Mouse (Mus musculus): Measurements from ENCODE around the gene Zfp51. TPM values are rescaled to one million over a fixed set of nuclear protein-coding genes. Genes with fewer than 3 reads are reported as not detected.
"Not testable (repeated sequence)": the region's sequence is repeated elsewhere in the genome, so short reads cannot be mapped to it uniquely, and the experiment has no call there.

Gene Zfp51
- total RNA-seq (2021), result 1 to 10 TPM; 5.4 to 7.0 TPM
- long read RNA-seq, experiment 1, transcript Zfp51-201 (5 exons, 2,574 nt), result major isoform, 10 of 14 reads
- long read RNA-seq, experiment 1, partial matches to known transcripts, result 0 of 14 reads
- long read RNA-seq, experiment 1, other reads (novel, unspliced or antisense), result 4 of 14 reads
- long read RNA-seq, experiment 2, transcript Zfp51-201 (5 exons, 2,574 nt), result major isoform, 8 of 8 reads
- long read RNA-seq, experiment 2, partial matches to known transcripts, result 0 of 8 reads
- long read RNA-seq, experiment 2, other reads (novel, unspliced or antisense), result 0 of 8 reads

DNA sequence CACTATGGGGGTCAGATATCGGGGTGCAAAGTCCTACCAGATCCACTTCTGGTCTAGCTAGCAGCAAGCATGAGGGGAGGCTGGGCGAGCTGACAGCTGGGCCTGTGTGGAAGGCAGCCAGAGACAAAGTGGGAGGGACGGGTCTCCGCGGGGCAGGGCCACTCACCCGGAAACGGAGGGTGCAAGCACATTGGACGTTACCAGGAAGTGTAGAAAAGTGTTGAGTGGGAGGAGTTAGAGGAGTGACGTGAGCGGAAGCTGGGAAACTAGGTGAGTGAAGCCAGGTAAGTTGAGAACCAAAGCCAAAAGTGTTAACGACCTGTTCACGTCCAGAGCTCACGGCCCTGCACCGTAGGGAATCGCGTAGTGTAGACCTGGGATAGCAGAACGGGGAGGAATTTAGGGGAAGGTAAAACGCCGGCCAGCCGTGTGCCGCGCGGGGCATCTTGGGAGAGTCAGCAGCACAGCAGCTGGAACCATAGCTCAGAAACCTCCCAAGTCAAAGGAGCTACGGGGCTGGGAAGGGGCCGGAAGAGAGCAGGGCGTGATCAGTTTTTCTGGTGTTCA lies at the start of gene Zfp51:
Gene Zfp51, plus strand, starts transcription at position 237 of the 567 bp plus-strand sequence.
- DNase-seq, result peak; percentile 89 to 93
- intact Hi-C loops (cut with DNase I), result no loop called here

DNA sequence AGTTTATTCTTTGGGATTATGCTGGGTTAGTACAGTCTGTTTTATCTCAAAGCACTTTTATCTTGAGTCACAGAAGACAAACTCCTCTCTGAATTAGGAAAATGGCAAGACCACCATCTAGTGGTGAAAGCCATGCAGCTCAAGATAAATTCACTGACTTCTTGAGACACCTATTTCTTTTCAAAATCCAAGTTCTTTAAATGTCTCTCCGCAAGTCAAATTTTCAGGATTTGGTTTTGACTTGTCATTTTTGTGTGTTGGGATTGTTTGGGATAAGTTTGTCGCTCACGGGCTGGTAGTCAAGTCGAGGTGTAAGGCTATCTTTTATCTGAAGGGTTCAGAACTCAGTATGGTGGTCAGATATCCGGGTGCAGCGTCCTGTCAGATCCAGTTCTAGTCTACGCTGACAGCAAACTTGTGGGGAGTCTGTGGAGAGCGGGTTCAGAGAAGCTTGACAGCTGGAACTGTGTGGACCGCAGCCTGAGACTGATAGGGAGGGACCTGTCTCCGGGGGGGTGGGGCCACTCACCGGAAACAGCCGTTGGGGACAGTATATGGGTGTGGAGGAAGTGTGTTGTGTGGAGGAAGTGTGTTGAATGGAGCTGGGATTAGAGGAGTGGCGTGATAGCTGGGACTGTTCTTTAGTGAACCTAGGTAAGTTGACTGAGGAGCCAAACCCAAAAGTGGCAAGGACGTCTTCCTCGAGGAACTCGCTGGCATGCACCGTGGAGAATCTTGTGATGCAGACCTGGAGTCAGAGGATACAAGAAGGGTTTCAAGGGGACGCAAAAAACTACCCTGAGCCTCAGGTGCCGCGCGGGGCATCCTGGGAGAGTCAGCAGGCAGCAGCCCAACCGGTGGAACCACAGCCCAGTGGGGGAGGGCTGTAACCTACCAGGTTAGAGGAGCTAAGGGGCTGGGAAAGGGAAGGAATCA lies 27.2 kb upstream of the Zfp51 start, which contains the start of gene Zfp54:
Gene Zfp54, plus strand, starts transcription at position 564 of the 936 bp plus-strand sequence.
- DNase-seq, result peak; percentile 39 to 54
- intact Hi-C loops (cut with DNase I), result loop anchor here (5.0 kb wide), 1 partner anchor 151 kb away; no protein-coding TSS in a partner anchor

DNA sequence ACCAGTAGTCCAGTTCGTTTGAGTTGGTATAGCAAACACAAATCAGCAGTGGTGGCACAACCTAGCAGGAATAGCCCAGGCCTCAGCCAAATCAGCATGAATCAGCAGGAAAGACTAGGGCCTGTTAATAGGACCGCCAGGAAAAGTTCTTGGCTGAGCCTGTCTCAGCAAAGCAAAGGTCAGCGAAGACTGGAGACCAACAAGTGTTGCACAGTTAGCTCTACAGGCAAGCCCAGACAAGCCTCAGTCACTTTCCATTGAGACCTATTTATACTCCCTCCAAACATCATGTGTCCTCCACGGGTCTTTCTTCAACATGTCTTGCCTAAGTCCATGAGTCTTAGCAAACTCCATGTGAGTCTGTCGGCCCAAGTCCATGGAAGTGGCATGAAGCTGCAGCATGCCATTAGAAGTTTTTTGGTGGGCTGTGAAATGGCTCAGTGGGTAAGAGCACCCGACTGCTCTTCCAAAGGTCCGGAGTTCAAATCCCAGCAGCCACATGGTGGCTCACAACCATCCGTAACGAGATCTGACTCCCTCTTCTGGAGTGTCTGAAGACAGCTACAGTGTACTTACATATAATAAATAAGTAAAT lies 11.3 kb upstream of the Zfp51 start:
- intact Hi-C loops (cut with DNase I); DNase-seq: not testable (repeated sequence)

DNA sequence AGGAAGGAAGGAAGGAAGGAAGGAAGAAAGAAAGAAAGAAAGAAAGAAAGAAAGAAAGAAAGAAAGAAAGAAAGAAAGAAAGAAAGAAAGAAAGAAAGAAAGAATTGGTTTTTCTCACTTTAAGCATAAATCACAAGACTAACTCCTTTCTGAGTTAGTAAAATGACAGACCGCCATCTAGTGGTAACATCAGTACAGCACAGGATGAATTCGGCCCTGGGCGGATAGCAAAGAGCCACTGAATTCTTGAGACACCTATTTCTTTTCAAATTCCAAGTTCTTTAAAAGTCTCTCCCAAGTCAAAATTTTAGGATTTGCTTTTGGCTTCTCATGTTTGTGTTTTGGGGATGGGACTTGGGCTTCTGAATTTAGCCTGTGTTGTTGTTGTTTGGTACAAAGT lies 505 bp upstream of the Zfp51 start:
- intact Hi-C loops (cut with DNase I), result loop anchor here (2.0 to 5.0 kb wide), 2 partner anchors 55 to 68 kb away; no protein-coding TSS in a partner anchor

DNA sequence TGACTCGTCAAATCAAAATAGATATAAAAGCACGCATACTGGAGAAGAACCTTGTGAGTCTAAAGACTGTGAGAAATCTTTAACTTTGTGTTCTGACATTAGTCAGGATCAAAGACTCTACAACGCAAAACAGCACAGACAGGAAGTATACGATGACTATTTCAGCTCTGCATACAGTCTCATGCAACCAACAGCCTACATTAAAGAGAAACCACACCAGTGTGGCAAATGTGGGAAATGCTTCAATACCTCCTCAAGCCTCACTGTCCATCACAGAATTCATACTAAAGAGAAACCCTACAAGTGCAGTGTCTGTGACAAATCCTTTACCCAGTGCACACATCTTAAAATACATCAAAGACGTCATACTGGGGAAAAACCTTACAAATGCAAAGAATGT lies 13.4 kb downstream of the Zfp51 start:
- intact Hi-C loops (cut with DNase I), result no loop called here
- DNase-seq, result no peak

More for the DNA sequence above, 505 bp upstream of the Zfp51 start:
- DNase-seq, result peak; percentile 25 to 46

DNA sequence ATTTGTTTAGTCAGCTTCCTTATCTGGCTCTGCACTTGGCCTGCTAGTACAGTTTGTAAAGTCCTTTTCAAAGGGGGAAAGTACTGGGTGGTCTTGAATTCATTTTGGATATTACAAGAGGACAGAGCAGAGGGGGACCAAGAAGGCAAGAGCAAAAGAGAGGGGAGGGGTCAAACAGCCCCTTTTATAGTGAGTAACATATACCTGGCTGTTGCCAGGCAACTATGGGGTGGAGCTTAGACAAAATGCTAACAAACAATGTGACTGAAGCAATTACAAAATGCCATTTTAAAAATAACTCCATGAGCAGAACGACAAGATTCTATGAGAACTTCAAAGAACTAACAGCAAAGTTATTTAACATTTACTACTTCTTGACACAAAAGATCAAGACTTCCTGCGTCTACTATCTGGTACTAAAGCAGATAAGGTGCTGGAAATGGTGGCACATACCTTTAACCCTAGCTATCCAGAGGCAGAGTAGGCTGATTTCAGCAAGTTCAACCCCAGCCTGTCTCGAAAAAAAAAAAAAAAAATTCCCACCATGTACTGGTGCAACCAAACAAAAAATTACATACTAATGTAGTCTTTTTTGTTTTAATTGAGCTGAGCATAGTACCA lies 22.0 kb downstream of the Zfp51 start:
- DNase-seq, result no peak
- intact Hi-C loops (cut with DNase I), result no loop called here

DNA sequence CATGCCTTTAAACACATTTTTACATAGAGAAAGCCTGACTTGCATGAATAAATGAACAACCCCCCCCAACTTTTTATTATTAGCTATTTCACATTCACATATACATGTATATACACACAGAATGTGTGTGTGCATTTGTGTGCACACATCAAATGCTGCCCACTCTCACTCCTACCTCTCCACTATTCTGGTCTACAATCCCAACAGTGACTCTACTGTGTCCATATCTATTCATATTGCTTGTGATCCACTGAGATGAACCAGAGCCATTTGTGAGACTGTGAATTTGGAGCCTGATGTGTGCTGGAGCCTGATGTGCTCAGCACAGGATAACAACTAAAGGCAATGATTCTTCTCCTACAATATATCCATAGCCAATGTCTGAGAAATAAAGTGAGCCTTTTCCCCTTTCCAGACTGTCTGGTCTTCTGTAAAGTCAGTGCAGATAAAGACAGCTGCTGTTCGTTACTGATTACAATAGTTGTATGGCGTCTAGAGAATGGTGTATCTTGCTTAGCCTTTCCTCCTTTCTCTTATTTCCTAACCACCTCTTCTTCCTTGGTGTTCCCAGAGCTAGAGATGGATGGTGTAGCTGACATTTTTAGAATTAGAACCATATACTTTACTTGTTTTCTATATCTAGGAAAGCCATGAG lies 22.6 kb downstream of the Zfp51 start:
- intact Hi-C loops (cut with DNase I), result no loop called here
- no peak for DNase-seq

DNA sequence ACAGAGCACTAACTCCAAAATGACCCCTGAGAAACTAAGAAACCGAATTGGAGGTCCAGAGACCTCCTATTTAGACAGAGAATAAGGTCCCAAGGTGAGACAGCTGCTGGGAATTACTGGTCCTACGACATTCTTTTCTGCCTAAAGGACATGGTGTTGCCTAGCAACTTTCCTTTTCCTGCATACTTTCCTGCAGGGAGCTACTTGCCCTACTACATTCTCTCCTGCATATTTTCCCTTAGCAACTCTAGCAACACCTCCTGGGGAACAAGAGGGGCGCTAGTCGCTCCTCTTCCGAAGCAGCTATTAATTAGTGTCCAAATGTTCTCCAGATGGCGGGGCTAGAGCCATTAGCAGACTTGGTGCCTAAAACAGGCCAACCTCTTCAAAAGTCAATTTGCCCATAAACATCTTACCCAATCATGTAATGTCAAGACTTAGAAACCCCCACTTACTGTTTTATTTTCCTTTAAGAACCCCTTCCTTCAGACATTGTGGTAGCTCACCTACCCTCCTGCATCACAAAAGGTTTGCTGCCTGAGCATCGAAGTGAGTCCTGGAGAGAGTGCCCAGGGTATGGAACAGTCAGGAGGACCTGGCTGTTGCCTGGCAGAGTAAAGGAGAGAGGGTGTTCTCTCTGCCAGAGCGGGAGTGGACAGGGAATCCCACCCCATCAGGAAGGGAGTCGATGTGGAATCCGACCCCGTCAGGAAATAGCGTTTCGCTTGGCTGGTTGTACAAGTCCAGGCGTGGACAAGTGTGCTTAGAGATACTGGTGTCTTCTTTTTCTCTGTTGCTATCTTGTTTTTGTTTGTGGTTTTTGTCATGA lies 23.4 kb downstream of the Zfp51 start:
- intact Hi-C loops (cut with DNase I), result no loop called here
- DNase-seq, result no peak

DNA sequence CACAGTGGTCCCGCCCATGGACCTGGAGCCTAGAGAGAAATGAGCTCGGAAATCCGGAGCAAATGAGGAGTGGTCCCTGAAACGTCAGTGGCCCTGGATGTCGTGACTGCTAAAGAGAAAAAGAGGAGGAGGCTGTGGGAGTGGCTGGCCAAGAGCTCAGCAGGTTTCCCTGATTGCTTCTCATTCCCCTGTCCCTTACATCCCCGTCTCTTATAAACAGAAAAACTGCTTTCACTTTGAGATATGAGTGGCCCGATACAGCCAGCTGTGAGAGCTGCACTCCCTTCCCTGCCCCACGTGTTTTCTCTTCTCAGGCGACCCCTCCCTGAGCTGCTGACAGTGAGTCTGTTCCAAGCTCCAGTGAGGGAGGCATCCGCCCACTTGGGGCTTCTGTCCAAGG lies 24.6 kb downstream of the Zfp51 start:
- intact Hi-C loops (cut with DNase I), result not testable (repeated sequence)
- peak in 1 of 2 experiments; percentile 21 for DNase-seq

DNA sequence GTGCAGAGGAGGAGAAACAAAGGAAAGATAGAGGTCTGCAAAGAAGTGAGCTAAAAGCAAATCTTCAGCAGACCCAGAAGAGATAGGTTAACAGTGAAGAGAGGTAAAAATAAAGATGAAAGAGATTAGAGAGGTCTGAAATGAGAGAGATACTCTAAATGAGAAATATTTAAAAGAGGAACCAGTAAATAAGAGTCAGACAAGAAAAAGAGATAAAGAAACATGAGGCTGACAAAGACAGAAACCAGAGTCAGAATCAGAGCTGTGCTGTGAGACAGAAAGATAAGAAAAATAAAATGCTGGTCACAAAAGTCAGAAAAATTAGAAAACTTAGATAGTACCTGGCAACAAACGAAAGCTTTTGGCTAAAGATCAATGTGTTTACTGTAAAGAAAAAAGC lies 25.1 kb downstream of the Zfp51 start:
- DNase-seq; intact Hi-C loops (cut with DNase I): not testable (repeated sequence)

DNA sequence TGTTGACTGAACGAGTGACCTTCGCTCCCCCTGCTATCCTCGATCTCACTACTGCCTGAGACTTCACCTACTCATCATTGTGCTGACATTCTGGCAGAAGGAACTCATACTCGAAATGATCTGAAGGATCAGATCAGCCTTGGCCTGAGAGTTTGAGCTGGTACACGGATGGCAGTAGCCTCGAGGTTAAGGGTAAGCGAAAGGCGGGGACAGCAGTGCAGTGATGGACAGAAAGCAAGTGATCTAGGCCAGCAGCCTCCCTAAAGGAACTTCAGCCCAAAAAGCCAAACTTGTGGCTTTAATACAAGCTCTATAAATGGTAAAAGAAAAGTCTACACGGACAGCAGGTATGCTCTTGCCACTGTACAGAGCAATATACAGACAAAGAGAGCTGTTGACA lies 26.2 kb downstream of the Zfp51 start:
- intact Hi-C loops (cut with DNase I); DNase-seq: not testable (repeated sequence)

DNA sequence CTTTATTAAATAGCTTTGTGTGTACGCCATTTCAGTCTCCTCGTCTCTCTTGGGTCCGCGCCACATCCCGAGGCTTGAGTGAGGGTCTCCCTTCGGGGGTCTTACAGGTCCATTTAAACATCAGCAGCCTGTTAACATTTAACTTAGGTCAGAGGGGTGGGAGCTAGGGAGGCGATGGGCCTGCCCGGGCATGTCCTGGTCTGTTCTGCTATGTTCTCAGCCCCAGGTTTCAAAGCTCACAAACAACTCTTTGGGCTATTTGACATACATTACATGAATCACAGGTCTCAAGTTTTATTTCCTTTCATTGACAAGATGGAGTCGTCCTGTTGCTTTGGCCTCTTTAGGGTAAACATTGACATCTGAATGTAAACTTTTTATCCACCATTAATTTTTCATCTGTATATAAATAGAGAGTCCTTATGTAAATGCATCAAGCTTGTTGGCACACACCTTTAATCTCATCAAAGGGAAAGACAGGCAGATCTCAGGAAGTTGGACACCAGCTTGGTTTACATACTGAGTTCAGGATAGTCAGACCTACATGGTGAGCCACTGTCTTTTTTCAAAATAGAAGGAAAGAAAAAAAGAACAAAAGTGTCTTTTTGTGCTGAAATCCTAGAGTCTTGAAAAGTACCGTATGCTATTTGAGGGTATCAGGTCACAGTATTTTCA lies 28.1 kb downstream of the Zfp51 start:
- intact Hi-C loops (cut with DNase I); DNase-seq: not testable (repeated sequence)

DNA sequence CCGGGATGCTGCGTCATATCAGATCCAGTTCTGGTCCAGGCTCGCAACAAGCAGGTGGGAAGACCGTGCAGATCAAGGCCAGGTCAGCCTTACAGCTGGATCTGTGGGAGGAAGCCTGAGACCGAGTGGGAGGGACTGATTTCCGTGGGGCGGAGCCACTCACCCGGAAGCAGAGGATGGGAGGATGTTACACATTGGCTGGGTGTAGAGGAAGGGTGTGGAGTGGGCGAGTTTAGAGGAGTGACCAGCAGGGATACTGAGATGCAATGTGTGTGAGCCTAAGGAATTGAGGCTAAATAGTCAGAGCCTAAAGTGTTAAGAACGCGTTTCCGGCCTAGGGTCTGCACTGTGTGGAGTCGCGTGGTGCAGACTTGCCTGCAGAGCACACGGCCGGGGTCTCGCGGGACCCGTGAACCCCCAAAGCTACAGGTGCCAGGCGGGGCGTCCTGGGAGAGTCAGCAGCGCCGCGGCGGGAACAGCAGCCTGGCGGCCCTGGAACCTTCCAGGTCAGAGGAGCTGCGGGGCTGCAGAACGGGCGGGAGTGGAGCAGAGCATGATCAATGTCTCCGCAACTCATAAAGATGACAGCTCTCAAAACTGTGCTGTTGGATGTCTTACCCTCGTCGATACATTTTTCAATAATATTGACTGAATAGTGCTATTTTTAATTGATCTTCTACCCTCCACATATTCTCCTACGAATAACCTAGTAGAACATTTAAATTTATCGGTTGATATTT lies 38.8 kb downstream of the Zfp51 start, which contains the start of gene Zfp53:
Gene Zfp53, plus strand, starts transcription at position 239 of the 740 bp plus-strand sequence.
- intact Hi-C loops (cut with DNase I), result no loop called here
- DNase-seq, result peak; percentile 81 to 84

DNA sequence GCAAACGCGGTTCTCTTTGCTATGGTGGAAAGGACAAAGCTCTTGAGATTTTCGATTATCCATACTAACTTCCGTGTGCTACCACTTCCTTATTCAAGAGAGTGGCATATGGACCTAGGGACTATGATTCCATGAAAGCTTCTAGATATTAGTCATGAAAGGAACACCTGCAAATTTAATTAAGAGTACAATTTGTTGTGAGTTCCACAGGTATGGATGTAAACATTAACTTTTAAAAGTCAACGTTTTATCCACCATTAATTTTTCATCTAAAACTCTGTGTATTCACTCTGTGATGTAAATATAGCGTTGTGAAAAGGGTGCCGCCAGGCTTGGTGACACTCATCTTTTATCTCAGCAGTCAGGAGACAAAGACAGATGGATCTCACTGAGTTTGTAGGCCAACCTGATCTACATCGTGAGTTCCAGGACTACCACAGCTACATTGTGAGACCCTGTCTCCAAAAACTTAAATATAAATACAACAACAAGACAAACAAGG lies 39.4 kb downstream of the Zfp51 start:
- intact Hi-C loops (cut with DNase I), result no loop called here
- no peak for DNase-seq

DNA sequence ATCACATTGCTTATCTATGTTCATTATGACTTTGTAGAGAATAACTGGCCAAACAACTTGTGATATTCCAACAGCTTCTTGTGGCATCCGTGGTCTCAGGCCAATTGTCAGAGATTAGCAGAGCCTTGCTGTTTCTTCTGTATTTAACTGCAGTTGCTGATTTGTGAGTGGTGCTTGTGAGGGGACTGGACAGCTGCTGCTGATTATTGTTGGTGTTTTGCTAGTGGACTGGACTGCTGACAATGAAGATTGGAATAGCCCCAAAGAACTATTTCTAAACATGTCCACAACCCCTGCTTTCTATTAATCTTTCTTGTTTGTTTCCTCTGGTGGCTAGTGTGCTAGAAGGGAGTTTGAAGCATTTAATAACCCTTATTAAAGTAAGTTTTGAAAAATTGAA lies 51.2 kb downstream of the Zfp51 start:
- DNase-seq, result no peak
- intact Hi-C loops (cut with DNase I), result no loop called here

DNA sequence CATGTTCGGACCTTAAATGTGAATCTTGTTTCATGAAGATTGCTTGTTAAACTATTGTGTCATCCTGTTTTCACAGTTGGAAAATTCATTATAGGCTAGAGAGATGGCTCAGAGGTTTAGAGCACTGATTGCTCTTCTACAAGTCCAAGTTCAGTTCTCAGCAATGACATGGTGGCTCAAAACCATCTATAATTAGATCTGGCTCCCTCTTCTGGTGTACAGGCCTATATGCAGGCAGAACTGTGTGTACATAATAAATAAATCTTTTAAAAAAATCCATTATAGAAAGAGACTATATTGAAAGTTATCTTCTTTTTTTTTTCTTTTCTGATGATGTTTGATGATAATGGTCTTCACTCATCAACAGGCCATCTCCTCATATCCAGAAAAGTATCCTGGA lies 54.4 kb downstream of the Zfp51 start:
- intact Hi-C loops (cut with DNase I), result no loop called here
- no peak for DNase-seq

DNA sequence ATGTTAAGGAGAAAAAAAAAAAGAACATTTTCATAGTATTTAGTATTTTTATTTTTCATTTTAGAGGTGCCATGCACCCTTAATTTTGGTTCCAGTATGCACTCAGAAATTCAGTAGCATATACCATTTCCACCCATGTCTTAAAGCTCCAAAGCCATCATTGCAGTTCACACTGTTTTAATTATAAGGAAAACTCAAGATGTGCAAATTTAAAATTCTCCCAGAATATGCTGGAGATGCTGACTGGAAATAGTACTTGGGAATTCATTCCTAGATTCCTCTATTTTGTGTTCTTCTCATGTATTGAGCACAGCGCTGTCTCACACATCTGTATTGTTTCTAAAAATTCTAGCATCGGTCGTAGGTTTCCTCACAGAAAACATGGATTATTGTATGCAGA lies 56.1 kb downstream of the Zfp51 start:
- DNase-seq, result no peak
- intact Hi-C loops (cut with DNase I), result no loop called here

All from gastrocnemius, postnatal 36 days (tissue).